Mouse (Mus musculus) T-helper 17 cell (primary cell): ENCODE results near the gene Arid5b.

Source experiments
- in situ Hi-C, 2 experiments: fragments of 300-600 bp; cut with MboI, MseI; formaldehyde crosslinking; loops; 1 replicate in 1 of 2; 2 replicates in 1 of 2; pipeline ENCODE4 v1.15.1; 2025; ENCODE audit warnings: high pct_unique_total_duplicates in 2 of 2

Gene Arid5b

DNA sequence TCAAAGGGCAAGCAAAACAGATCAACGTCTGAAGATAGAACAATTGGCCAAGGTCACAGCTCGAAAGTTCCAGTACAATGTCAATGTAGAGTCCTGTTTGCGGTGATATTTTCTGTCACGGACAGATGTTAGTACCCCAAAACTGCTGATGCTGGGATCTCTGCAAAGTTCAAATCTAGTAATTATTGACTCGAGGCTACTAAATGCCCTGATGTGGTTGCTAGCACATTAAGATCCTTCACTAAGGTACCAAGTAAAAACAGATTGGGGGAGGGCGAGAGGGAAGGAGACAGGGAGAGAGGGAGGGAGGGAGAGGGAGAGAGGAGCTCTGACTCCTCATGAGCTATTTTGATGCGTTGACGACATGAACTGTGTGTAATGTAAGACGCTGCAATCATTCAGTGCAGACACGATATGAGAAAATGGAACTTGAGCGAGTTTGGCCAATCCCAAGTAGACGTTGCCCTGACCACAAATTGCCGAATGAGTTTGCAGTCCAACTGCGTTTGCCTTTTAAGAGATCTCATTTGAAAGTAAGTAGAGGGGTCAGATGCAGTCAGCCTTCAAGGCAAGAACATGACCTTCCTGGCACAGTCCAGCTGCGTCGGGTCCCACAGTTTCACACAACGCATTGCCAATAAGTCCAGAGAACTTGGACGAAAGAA is 133.1 kb downstream of the Arid5b start:
- in situ Hi-C loops = no loop called here

DNA sequence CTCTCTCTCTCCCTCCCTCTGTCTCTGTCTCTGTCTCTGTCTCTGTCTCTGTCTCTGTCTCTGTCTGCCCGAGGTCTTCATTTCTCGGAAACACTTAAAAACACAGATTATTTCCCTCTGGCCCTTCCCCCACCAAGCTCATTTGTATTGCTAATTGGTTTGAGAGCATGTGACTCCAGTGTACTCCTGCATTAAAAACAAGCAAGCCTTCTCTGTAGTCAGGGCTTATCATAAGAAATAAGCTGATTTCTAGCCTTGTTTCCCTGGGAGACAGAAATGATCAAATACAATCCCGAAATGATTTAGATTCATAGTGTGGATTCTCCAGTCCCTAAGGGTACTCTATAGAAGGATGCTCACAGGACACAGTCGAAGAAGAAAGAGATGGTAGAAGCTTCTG is 136.0 kb downstream of the Arid5b start:
- in situ Hi-C loops = no loop called here

DNA sequence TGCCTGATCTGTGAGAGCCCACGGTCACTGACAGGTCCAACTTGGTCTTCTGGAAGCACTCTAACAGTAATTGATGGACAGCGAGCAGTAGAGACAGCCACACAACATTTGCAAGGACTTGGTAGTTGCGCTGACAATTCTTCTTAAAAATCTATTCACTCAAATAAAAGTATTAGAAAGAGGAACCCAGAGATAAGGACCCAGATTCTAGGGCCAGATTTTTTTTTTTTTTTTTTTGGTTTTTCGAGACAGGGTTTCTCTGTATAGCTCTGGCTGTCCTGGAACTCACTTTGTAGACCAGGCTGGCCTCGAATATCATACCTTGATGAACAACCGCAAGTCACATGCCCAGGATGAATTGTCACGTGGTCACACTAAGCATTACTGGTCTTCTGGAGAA is 137.0 kb downstream of the Arid5b start:
- in situ Hi-C loops = no loop called here

DNA sequence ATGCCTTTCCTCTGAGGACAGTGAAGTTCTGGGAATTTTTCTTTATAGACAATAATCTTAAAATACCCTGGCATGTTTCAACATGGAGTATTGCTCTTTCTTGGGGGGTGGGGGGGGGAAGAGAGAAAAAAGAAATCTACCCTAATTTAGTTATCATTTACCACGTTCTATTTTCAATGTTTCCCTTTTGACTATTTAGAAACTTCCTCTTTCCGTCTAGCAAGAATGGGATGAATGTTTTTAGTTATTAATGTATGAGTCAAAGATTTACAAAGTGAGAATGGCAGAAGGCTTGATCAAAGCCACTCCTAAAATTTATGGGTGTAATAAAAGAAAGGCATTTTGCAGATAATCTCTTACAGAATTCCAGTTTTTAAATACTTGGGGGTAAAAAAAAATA is 137.7 kb downstream of the Arid5b start:
- in situ Hi-C loops = no loop called here

DNA sequence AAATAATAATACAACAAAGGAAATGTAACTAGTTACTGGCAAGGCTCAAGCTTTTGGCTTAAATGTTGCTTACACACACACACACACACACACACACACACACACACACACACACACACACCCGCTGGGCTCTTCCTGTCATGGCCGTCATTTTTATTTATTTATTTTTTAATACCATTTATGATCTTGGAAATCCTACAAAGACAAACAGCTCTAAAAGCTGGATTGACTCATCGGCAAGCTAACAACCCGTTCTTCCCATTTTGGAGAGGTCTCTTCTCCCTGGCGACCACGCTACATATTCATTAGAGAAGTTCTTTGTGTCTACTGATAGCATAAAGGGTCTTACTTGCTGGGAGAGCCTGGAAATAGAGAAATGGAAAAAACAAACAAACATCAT is 138.2 kb downstream of the Arid5b start:
- in situ Hi-C loops = no loop called here

DNA sequence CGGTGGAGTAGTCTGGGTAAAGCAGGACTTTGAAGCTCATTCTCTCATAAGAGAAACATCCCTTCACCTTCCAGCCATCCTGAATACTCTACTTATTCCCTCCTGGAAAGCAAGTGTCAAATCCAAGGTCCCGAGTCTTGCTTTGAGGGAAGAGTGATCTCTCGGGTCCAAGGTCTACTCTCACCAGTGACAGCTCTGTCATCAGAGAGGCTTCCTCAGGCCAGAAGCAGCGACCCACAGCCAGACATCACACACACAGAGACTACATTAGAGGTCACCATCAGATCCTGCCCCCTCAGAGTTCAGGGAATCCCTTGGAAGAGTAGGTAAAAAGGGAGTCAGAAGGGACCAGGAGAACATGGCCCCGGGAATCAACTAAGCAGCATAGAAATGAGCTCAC is 140.4 kb downstream of the Arid5b start:
- in situ Hi-C loops = no loop called here

DNA sequence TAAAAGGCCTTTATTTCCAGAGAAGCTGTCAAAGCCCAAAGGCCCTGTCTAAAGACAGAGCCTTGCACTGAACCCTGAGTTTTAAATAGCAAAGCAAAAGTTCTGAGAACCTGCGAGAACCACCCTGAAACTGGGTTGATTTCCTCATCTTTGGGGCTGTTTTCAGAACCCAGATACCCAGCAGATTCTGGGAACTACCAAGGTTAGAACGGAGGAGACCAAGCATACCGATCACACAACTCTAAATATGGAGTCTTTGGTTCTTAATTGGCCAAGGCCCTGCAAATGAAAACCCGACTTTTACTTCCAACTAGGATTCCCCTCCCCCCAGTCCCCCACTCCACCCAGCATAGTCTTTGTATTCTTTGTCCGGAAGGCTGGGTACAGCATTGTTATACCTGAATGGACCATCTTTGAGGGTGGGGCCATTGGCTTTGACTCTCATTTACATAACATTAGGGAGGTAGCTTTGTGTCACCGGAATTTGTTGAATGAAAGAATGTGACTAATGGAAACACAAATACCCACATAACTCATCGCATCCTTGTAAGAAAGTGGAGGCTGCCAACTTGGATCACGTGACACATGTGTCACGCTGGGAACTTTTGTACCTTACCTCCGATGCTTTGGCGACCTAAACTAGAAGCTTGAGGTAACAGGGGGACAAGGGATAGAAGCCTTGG is 141.2 kb downstream of the Arid5b start:
- in situ Hi-C loops = no loop called here

DNA sequence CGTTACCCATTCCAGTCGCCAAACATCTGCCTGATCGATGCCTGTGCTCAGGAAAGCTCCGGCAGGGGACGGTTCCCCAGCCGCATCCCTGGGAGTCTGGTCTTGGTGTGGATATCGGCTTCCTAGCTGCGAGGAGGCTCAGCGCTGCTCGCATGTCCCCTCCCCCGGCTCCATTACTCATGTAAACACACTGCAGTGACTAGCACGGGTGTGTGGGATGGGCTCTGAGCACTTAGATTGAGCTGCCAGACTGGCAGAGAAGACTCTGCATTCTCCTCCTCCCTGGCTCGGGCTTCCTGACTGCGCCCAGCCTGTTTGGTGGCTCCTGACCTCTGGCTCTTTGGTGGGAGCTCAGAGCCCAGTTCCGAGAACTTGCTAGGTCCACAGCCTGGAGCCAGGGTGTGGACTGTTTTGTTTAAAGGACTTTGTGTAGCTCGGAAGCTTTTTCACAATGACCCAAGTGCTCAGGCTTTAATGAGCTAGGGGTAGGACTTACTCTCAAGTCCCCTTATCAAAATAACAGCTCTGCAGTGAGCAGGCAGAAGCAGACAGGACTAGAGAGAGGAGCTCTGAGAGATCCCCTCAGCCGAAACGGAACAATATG is 142.0 kb downstream of the Arid5b start:
- in situ Hi-C loops = no loop called here

DNA sequence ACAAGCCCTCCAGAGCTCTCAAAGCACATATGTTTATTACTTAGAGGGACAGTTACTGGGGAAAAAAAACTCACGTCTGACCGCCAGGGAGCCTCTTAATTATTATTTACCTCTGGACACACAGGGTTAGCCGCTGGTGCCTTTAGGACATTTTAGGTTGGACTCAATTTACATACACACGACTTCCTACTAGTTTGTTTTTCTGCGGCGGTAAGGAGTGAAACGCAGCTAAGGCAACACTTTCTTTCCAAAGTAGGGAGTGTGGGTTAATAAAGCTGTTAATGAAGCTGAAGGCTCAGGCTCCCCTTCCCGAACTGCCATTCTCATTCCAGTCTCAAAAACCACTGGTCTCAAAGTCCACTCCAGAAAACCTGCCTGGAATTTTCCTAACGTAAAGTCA is 142.5 kb downstream of the Arid5b start:
- in situ Hi-C loops = no loop called here

DNA sequence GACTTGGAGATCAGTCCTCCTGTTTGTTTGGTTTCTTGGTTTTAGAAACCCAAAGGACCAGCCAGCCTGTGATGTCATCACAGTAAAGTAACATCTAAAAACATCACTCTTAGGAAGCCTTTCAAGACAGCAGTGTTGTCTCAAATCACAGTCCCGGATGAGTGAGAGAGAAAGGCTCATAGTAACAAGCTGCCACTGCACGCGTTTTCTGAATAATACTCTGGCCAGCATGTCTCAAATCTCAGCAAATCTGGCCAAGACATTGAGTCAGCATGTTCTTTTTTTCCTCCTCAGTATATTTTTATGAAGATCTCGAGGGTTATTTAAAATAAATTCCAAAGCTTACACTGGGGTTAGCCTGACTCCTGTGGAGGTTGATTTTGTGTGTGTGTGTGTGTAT is 143.1 kb downstream of the Arid5b start:
- in situ Hi-C loops = no loop called here

DNA sequence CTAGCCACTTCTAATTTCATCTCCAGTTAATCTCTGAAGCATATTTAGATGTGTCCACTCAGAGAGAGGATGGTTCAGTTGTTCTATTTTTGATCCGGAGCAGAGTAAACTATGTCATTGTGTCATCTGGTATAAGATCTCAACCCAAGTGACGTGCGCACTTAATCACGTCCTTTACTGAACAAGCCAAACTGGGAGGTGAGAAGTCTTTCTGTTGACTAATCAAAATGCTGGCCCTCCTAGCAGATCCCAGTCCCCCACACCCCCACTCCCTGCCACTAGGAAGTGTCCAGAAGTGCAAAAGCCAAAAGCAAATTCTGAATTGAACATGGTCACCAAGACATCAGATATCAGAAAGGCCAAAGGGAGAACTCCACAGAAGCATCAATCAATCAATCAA is 144.0 kb downstream of the Arid5b start:
- in situ Hi-C loops = loop anchor here in 1 of 2 experiments (5.0 kb wide), 1 partner anchor 1287 kb away; no protein-coding TSS in a partner anchor

DNA sequence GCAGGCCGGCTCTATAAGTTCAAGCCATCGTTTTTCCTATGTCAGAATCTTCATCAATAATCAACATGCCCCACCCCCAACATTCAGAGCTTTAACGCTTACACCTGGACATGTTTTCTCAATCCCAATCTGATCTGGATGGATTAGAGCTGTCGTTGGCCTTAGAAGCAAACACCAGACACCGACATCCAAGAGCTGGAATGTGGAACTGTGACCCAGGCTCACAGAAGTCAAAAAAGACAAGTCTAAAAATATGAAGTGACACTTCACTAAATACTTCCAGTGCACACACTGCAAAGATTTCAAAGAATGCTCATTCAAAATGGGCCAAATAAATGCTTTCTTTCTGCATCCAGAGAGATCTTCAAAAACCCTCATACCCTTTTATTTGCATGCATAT is 144.5 kb downstream of the Arid5b start:
- in situ Hi-C loops = loop anchor here in 1 of 2 experiments (5.0 kb wide), 1 partner anchor 1287 kb away; no protein-coding TSS in a partner anchor

DNA sequence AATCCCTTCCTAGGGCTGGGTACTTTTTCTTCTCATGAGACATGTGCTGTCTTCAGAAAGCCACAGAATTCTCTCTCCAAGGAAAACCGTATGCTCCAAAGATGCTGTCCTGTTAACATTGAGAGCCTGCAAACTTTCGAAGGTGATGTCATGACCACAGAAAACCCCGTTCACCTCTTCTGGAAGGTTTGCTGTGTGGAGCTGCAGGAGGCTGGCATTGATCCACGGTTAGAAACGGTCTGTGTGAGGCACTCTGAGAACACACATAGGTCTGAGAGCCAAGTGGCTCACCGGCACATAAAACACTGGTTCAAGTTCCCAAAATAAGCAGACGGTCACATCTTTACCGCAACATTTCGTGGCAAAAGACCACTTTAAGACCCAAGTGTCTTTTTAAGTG is 145.9 kb downstream of the Arid5b start:
- in situ Hi-C loops = loop anchor here in 1 of 2 experiments (5.0 kb wide), 1 partner anchor 1285 kb away; no protein-coding TSS in a partner anchor

DNA sequence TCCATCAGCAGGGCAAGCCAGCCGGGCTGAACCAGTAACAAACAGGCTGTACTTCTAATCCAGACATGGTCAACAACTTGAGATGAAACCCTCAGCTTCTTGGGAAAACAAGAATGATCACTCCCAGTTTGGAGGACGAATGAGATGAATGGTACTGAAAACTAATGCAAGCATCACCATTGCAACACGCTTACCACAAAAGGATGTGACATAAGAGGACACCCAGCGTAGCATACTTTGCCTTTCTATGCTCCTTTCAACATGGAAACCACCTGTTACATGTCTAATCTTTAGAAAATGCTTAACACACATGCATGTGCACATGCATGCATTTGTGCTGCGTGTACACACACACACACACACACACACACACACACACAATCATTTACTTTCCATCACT is 146.4 kb downstream of the Arid5b start:
- in situ Hi-C loops = loop anchor here in 1 of 2 experiments (5.0 kb wide), 1 partner anchor 1285 kb away; no protein-coding TSS in a partner anchor

DNA sequence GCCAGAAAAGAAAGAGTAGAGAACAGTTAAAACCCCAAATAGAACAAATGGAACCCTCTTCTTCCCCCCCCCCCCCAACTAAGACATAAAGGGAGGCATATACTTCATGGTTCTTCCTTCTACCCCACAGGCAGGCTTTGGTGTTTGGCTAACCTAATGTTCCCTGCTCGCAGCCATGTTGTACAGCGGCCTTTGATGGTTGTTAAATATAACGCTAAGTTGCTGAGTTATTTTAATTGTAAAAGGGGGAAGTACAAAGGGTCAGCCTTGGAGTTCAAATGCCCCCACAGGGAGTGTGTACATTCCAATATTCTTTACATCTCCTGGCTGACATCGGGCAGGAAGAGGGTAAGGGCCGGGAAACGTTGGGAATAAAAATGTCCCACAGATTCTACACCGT is 148.9 kb downstream of the Arid5b start:
- in situ Hi-C loops = loop anchor here in 1 of 2 experiments (5.0 kb wide), 1 partner anchor 1282 kb away; no protein-coding TSS in a partner anchor

DNA sequence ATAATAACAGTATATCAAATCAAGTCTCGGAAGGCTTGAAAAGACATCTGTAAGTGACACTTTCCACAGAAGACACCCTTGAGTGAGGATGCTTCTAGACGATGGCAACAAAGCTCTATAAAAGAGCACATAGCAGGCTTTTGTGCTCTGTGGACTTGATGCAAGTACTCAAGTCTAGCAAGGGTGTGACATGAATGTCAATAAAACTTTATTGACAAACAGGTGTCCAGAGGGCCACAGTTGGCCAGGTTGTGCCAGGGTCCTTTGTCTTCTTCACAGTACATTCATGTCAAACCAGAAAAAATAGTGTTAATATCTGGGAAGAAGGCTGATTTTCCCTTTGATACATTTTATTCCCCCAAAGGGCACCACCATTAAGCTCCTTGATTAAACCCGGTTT is 149.5 kb downstream of the Arid5b start:
- in situ Hi-C loops = no loop called here

DNA sequence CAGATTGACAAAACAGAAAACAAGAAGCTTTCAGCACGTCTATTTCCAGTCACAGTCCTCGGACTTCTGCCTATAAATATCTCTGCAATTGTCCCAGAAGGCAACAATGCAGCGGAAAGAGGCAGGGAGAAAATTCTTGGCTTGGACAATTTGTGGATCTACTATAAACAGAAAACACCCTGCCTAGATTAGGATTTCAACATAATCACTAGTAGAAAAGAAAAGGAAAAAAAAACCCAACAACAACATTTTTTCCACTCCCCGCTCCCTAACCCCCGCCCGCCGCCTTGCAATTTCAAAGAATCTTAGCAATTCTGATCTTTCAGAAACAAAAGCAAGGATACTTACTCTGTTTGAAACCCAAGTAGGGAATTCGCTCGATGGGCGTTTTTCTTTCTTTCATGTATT is 150.1 kb downstream of the Arid5b start:
- in situ Hi-C loops = no loop called here

DNA sequence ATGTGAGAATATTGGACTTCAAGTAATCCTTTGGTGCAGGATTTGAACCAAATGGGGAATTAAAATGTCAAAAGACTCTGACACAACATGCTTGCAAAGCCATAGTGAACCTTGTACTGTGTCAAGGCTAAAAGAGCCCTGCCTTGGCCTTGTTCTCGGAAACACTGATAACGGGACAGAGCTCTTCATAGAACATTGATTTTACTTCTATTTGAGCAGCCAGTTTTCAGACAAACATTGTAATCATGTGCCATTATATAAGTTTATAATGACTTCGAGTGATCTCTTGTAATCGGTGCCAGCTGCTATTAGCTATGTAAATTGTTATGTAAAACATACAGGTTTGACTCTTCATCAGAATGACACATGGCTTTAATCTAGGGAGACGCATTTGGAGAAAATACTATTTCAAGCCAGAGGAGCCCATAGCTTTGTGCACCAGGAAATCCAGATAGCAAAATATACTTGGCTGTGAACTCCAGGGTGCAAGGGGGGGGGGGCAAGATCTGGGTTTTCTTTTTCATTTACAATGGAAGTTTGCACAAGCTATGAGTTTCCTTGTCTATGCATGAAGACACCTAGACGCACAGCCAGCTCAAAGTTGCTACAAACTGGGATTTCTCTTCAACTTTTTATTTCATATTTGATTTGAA is 150.8 kb downstream of the Arid5b start:
- in situ Hi-C loops = no loop called here

DNA sequence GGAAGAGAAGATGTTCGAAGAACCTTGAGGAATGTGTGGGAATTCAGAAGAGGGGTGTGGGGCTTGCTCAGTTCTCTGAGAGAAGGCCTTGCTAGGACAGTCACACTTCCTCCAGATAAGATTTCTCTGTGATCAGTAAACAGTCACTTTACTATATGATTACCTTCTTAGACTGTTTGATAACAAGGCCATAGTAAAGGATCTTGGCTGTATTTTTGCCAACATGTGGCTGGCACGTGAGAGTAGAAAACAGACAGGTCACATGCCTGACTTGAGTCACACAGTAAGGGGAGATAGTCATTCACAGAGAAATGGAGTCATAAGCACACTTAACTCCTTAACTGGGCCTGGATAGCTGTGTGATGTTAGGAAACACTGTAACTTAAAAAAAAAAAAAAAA is 151.4 kb downstream of the Arid5b start:
- in situ Hi-C loops = no loop called here

DNA sequence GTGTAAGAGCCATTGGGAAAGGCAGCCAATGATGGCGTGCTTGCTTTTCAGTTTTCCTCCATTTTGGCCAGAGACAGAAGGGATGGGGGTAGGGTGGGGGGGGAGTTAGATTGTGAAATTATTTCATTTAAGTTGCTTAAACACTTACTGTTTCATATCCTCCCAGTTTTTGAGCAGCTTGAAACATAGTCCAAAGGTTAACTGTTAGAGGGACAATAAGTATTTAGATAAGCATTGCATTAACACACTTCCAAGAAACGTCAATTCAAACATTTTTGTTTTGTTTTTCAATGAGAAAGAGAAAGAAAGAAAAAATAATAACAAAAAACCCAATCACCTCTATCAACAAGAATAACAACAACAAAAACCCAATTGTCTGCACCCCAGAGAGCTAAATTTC is 152.0 kb downstream of the Arid5b start:
- in situ Hi-C loops = no loop called here

DNA sequence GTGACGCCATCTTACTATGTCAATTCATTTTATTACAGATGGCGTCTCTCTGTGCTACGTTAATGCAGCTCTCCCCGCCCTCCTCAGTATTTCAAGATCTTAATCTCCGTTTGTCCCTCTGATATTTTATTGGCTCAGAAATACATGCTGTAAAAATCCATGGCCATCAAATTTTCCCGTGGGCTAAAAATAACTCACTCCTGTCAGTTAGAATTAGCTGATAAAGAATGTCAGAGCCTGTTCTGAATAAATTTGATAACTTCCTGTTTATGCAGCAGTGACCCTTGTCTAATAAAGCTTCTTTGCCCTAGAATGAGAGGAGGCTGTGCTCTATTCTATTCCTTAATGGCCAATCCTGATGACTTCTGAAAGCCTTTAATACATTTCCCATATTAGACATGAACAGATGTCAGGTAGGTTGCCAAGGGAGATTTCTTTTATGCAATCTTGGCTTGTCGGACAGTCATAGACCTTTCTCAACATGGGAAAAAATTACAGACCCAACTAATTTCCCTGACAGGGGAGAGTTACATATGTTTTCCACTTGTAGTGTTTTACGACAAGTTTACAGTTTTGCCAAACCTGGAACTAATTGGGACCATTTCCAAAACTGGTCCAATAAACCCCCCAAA is 152.5 kb downstream of the Arid5b start:
- in situ Hi-C loops = no loop called here

DNA sequence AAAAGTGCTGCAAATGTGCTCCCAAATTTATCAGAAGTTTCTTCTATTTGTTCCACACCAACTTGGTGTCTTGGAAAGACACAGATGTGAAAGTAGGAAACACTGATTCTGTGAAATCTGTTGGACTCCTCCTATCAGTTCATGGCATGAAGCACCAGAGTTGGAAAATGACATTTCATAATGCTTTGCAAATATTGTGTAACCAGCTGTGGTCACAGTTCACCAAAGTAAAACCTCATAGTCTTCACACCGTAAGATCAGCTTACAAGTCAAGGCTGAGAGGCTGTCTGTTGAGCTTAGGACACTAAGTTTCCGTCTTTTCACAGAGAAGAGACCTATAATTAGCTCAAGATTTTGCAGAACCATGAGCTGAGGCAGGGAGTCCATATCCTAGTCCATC is 153.6 kb downstream of the Arid5b start:
- in situ Hi-C loops = no loop called here
